Mouse (Mus musculus) liver, embryonic 15.5 days (tissue): ENCODE data around the gene Jhy. TPM values are rescaled to one million over a fixed set of nuclear protein-coding genes. Genes with fewer than 3 reads are reported as not detected.
A peak's percentile ranks its signal among the peaks of the same experiment; 100 is the strongest.

Source experiments
- ATAC-seq: fragments of 200-750 bp; cut with Nextera tagmentation; 2 replicates; pipeline ENCODE4 v1.8.0; 2017; ENCODE audit warnings: moderate number of reproducible peaks, mild to moderate bottlenecking, moderate library complexity; ENCODE audit not compliant: insufficient read depth
- H3K27ac ChIP-seq: fragments of 300-500 bp; sonication (generic); replicated peaks from 2 replicates; pipeline ENCODE4 v1.5.1; 2015; ENCODE audit warnings: mild to moderate bottlenecking, inconsistent platforms
- H3K27me3 ChIP-seq: fragments of 300-500 bp; sonication (generic); 2 replicates; pipeline ENCODE4 v1.6.1; 2015; ENCODE audit warnings: mild to moderate bottlenecking, inconsistent platforms
- H3K36me3 ChIP-seq: fragments of 300-500 bp; sonication (generic); replicated peaks from 2 replicates; pipeline ENCODE4 v1.6.1; 2015; ENCODE audit warnings: moderate library complexity, mild to moderate bottlenecking, inconsistent platforms
- H3K4me1 ChIP-seq: fragments of 300-500 bp; sonication (generic); replicated peaks from 2 replicates; pipeline ENCODE4 v1.6.1; 2015; ENCODE audit warnings: inconsistent platforms
- H3K4me2 ChIP-seq: fragments of 300-500 bp; sonication (generic); 2 replicates; pipeline ENCODE4 v1.6.1; 2015; ENCODE audit warnings: moderate library complexity, mild to moderate bottlenecking, inconsistent platforms
- H3K4me3 ChIP-seq: fragments of 300-500 bp; sonication (generic); replicated peaks from 2 replicates; pipeline ENCODE4 v1.5.1; 2015; ENCODE audit warnings: mild to moderate bottlenecking, inconsistent platforms
- H3K9ac ChIP-seq: fragments of 300-500 bp; sonication (generic); 2 replicates; pipeline ENCODE4 v1.6.1; 2015; ENCODE audit warnings: moderate library complexity, mild to moderate bottlenecking, inconsistent platforms
- H3K9me3 ChIP-seq: fragments of 300-500 bp; sonication (generic); replicated peaks from 2 replicates; pipeline ENCODE4 v1.6.1; 2016; ENCODE audit warnings: inconsistent platforms
- WGBS: fragments of 180-500 bp; shearing (Covaris S2); methylation state at CpG from one replicate; pipeline ENCODE4 v1.1.7; 2015; ENCODE audit warnings: mixed read lengths; ENCODE audit not compliant: insufficient replicate concordance; 5-methylcytosine and 5-hydroxymethylcytosine counted together
- polyA plus RNA-seq: library from polyadenylated mRNA; unstranded; fragments of >200 nt; fragmentation: Nextera tagmentation; extraction: Ambion mirVana; gene quantifications from 2 replicates; pipeline ENCODE4 v1.2.1, GENCODE M21; 2015

Jhy gene
- polyA plus RNA-seq, 1 experiment from 2014 or later, result not detected

DNA sequence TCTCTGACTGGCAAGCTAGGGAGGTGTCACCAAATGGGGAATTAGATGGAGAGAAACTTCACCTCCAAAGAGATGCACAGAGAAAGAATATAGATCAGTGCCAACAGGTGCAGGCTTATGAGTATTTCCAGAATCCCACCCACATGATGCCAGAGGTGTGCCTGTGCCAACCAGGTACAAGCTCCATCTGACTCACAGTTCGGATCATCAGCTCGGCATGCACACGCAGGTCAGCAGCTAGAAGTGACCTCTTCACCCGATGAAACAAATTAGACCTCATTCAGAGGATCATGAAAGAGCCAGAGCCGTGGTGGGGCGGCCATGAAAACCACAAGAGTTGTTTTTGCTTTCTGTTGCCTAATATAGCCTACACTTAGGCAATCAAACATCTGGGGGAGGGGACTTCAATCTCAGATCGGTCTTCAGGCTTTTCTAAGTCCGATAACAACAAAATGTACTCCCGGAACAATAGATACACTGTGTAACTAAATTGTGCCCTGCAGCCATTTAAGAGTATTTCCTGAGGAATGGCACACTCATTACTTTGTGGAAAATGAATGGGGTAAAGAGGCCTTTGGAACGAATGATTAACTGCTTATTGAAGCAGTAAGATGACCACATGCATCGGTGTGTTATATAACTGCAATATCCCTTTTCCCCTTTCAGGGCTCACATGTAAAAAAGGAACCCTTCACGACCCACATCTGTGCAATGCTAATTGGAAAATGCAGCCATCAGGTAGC, 45.9 kb downstream of the Jhy start:
- Histone ChIP-seq H3K27me3 (no peaks in the 10 kb centered on the region; the same call in 1 of the 2 replicates), H3K27ac (no peak overlapping the region), H3K9me3 (no peaks in the 10 kb centered on the region), H3K4me1 (no peaks in the 10 kb centered on the region), H3K4me2 (no peak overlapping the region), H3K36me3 (no peaks in the 10 kb centered on the region), H3K4me3 (no peak overlapping the region), H3K9ac (no peak overlapping the region)
- WGBS, result 44% methylated on average over 12 of the region's 12 CpGs
- no peak for ATAC-seq

- Histone ChIP-seq H3K9me3 (no peaks in the 10 kb centered on the region), H3K4me2 (no peak overlapping the region), H3K36me3 (no peaks in the 10 kb centered on the region), H3K27ac (no peak overlapping the region), H3K9ac (no peak overlapping the region), H3K4me3 (no peak overlapping the region), H3K4me1 (no peaks in the 10 kb centered on the region), H3K27me3 (no peaks in the 10 kb centered on the region)
- WGBS, result 58% methylated on average over 7 of the region's 7 CpGs
- no peak for ATAC-seq
These were observed 55.0 kb downstream of the Jhy start for GRCm38 (mm10) chr9:40908915-40909314.

DNA sequence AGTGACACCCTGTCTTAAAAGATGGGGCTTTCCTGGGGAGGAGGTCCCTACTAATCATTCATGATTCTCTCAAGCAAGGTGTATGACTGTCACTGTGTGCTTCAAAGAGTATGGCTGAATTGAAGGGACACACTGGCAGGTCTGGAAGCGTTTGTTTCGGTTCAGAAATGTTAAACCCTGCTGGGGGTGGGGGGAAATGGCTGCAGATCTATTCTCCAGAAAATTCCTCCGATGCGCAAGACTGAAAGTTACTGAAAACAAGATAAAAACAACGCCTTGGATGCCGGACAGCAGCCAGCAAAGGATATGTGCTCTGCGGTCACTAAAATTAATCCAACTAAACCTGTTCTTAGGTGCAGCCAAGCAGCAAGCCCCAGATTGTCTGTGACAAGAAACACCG, 55.5 kb downstream of the Jhy start:
- no peaks in the 10 kb centered on the region for H3K4me1 ChIP-seq
- H3K27me3 ChIP-seq, result no peaks in the 10 kb centered on the region
- no peak overlapping the region for H3K4me3 ChIP-seq
- no peak overlapping the region for H3K4me2 ChIP-seq
- no peak overlapping the region for H3K27ac ChIP-seq
- ATAC-seq, result no peak
- no peaks in the 10 kb centered on the region for H3K9me3 ChIP-seq
- H3K9ac ChIP-seq, result no peak overlapping the region
- 76% methylated on average over 8 of the region's 8 CpGs for WGBS
- no peaks in the 10 kb centered on the region for H3K36me3 ChIP-seq

DNA sequence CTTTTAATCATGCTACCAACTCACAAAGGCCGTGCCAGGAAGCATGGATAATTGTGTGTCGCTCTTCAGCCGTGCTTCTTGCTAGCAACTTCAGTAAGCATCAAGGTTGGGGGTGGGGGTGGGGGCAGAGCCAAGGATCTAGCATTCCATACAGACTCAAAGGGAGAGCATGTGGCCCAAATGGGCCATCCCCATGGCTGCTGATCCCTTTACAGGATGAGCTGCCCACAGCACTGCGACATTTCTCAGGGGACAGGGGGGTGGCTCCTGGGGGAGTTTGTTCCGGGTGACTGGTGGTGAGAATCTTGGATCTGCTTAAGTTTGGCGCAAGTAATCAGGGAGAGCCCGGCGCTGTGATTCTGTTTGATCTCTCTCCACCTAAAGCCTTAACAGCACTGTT, 56.5 kb downstream of the Jhy start:
- Histone ChIP-seq H3K36me3 (no peaks in the 10 kb centered on the region), H3K9me3 (no peaks in the 10 kb centered on the region), H3K27me3 (no peaks in the 10 kb centered on the region), H3K4me1 (no peaks in the 10 kb centered on the region), H3K9ac (no peak overlapping the region), H3K4me3 (no peak overlapping the region), H3K4me2 (no peak overlapping the region), H3K27ac (no peak overlapping the region)
- WGBS, result 44% methylated on average over 8 of the region's 8 CpGs
- no peak for ATAC-seq

- Histone ChIP-seq H3K4me2 (no peak overlapping the region), H3K9ac (no peak overlapping the region), H3K9me3 (no peaks in the 10 kb centered on the region), H3K4me1 (no peaks in the 10 kb centered on the region), H3K27me3 (peaks cover 12% of the 10 kb centered on the region; the same call in 1 of the 2 replicates), H3K4me3 (no peak overlapping the region), H3K36me3 (no peaks in the 10 kb centered on the region), H3K27ac (no peak overlapping the region)
- ATAC-seq, result no peak
- whole genome bisulfite sequencing, result 66% methylated on average over 6 of the region's 6 CpGs
These were observed 71.5 kb downstream of the Jhy start for GRCm38 (mm10) chr9:40892456-40892855.

DNA sequence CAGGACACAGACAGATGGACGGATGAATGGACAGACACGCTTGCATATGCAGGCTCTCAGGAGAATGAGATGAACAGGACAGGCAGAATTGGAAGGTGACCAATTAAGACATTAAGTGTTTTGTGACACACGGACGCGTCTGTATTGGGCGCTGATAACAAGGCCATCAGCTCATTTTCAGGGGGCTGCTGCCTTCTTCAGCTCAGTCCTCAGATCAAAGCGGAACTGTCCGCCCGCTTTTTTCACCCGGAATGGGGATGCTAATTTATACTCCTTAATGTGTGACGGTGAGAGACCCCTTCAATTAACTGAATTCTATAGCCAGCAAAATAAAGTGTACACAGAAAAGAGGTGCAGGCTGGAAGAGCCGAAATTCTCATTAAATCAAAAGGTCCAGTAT, 74.5 kb downstream of the Jhy start:
- Histone ChIP-seq H3K27ac (no peak overlapping the region), H3K4me3 (no peak overlapping the region), H3K27me3 (peaks cover 32% of the 10 kb centered on the region), H3K36me3 (no peaks in the 10 kb centered on the region), H3K4me1 (no peaks in the 10 kb centered on the region), H3K9ac (no peak overlapping the region), H3K9me3 (no peaks in the 10 kb centered on the region), H3K4me2 (no peak overlapping the region)
- WGBS, result 37% methylated on average over 12 of the region's 12 CpGs
- no peak for ATAC-seq

DNA sequence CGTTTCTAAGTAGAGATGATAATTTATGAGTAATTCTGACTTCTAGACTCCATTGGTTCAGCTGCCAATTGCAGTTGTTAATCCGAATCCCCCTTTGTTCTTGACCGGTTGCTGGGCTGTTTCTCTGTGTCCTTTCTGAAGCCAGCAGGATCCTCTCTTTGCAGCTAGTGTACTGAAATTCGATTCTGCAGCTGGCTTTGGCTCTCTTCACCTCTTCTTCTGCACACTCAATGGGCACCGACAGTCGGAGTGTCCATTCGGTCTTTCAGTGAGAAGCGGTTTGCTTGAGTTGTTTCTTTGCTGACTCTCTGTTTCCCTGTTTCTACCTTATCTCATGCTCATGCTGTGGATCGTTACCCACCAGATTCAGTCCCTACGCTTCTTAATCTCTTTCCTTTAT, 78.2 kb downstream of the Jhy start:
- WGBS, result 46% methylated on average over 10 of the region's 10 CpGs
- Histone ChIP-seq H3K36me3 (no peaks in the 10 kb centered on the region), H3K27ac (no peak overlapping the region), H3K9me3 (no peaks in the 10 kb centered on the region), H3K4me3 (no peak overlapping the region), H3K9ac (no peak overlapping the region), H3K27me3 (peaks cover 52% of the 10 kb centered on the region), H3K4me2 (no peak overlapping the region), H3K4me1 (no peaks in the 10 kb centered on the region)
- ATAC-seq, result no peak

- Histone ChIP-seq H3K4me3 (no peak overlapping the region), H3K27me3 (peaks cover 83% of the 10 kb centered on the region), H3K36me3 (no peaks in the 10 kb centered on the region), H3K4me2 (no peak overlapping the region), H3K27ac (no peak overlapping the region), H3K4me1 (0 out of 2 replicates have a peak, but pooled peaks cover 5% of the 10 kb centered on the region), H3K9ac (no peak overlapping the region), H3K9me3 (no peaks in the 10 kb centered on the region)
- ATAC-seq, result no peak
- 3% methylated on average over 14 of the region's 14 CpGs for WGBS
These were observed 84.9 kb downstream of the Jhy start for GRCm38 (mm10) chr9:40878998-40879397.

DNA sequence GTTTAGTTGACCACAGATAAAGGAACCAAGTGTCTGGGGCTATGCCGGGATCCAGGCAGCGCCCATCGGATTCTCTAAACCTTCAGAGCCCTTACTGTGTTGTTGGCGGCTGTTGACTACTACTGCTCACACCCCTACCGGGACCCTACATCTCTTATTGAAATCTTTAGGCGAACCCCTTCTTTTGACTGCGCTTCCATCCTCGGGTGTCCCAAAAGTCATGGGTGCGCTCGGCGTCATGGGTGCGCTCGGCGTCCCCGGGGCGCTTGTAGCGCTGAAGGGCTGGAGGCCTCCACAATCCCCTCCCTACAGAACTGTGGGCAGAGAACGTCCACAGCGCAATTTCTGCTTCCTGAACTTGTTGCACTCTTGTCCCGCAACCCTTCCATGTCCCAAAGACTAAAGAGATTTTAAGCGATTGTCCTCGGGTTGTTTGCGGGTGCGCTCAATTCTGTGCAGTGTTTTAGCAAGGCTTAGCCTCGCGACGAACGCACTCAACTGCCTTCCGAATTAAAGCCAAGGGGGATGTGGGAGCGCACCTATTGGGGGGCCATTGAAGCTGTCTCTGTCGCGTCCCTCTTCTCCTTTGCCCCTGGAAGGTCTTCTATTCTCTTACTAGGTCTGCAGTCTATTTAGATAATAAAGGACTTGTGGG, 85.5 kb downstream of the Jhy start:
- no peak overlapping the region for H3K4me2 ChIP-seq
- H3K4me3 ChIP-seq, result no peak overlapping the region
- no peak overlapping the region for H3K9ac ChIP-seq
- H3K9me3 ChIP-seq, result no peaks in the 10 kb centered on the region
- no peak for ATAC-seq
- no peaks in the 10 kb centered on the region for H3K36me3 ChIP-seq
- 2% methylated on average over 32 of the region's 32 CpGs for WGBS
- no peak overlapping the region for H3K27ac ChIP-seq
- H3K4me1 ChIP-seq, result 0 out of 2 replicates have a peak, but pooled peaks cover 5% of the 10 kb centered on the region
- H3K27me3 ChIP-seq, result peaks cover 88% of the 10 kb centered on the region

GRCm38 (mm10) chr9:40877881-40878235, 86.1 kb downstream of the Jhy start:
- peaks cover 93% of the 10 kb centered on the region for H3K27me3 ChIP-seq
- WGBS, result 2% methylated on average over 29 of the region's 29 CpGs

GRCm38 (mm10) chr9:40877146-40877880, 86.6 kb downstream of the Jhy start:
- Histone ChIP-seq H3K4me3 (peak overlapping the region; percentile 12; the same call in 1 of the 2 replicates), H3K4me1 (0 out of 2 replicates have a peak, but pooled peaks cover 5% of the 10 kb centered on the region), H3K9ac (no peak overlapping the region), H3K4me2 (peak overlapping the region; percentile 15; the same call in 1 of the 2 replicates), H3K9me3 (no peaks in the 10 kb centered on the region), H3K27ac (no peak overlapping the region), H3K36me3 (no peaks in the 10 kb centered on the region), H3K27me3 (peaks cover 94% of the 10 kb centered on the region)
- WGBS, result 1% methylated on average over 42 of the region's 42 CpGs
- ATAC-seq, result no peak

More at GRCm38 (mm10) chr9:40877881-40878235, 86.1 kb downstream of the Jhy start:
- Histone ChIP-seq H3K4me3 (0 out of 2 replicates have a peak overlapping the region, but pooled peaks have one; percentile 12), H3K4me2 (peak overlapping the region; percentile 15; the same call in 1 of the 2 replicates), H3K9ac (no peak overlapping the region), H3K9me3 (no peaks in the 10 kb centered on the region), H3K4me1 (0 out of 2 replicates have a peak, but pooled peaks cover 5% of the 10 kb centered on the region), H3K27ac (no peak overlapping the region), H3K36me3 (no peaks in the 10 kb centered on the region)
- ATAC-seq, result no peak
